Mouse (Mus musculus) heart, postnatal 0 days (tissue): Measurements from ENCODE around the gene Mycbp2.

Source experiments
- CTCF ChIP-seq: IDR thresholded peaks from 2 replicates; pipeline ENCODE4 v1.5.1; 2016; ENCODE audit warnings: antibody characterized with exemption, control low read depth, low read depth
- EP300 ChIP-seq: IDR thresholded peaks from 2 replicates; pipeline ENCODE4 v1.6.1; 2016; ENCODE audit warnings: antibody characterized with exemption, low read depth

DNA sequence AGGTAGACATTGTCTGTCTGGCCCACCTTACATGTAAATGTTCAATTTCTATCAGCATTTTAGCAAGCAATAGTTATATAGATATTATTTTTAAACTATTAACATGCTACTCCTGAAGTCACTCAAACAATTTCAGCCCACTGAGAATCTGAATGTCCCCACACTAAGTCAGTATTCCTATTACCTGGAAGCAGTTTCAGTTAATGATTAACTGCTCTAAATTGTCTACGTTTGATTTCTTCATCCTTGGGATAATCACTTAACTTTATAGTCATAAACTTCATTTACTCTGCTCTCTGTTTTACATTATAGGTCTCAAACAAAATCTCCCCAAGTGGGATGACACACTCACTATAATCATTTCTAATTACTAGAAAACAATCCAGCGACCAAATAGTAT is 60.0 kb downstream of the Mycbp2 start:
- TF ChIP-seq CTCF (no peak), EP300 (no peak)
